Mouse (Mus musculus) C3H10T1/2 (cell line): ENCODE data around the gene Ogdhl. TPM values are rescaled to one million over a fixed set of nuclear protein-coding genes. Genes with fewer than 3 reads are reported as not detected.

Experiments used
- polyA plus RNA-seq, 2 experiments: library from polyadenylated mRNA; unstranded; fragments of >200 nt; fragmentation: generic; extraction: Trizol; gene quantifications; one replicate each; pipeline ENCODE4 v1.2.1; 2012; ENCODE audit warnings: missing spikeins in 2 of 2

Ogdhl gene
- polyA plus RNA-seq: 1 to 10 TPM in 1 of 2 experiments, under 1 TPM in 1; 0.87 to 2.1 TPM

DNA sequence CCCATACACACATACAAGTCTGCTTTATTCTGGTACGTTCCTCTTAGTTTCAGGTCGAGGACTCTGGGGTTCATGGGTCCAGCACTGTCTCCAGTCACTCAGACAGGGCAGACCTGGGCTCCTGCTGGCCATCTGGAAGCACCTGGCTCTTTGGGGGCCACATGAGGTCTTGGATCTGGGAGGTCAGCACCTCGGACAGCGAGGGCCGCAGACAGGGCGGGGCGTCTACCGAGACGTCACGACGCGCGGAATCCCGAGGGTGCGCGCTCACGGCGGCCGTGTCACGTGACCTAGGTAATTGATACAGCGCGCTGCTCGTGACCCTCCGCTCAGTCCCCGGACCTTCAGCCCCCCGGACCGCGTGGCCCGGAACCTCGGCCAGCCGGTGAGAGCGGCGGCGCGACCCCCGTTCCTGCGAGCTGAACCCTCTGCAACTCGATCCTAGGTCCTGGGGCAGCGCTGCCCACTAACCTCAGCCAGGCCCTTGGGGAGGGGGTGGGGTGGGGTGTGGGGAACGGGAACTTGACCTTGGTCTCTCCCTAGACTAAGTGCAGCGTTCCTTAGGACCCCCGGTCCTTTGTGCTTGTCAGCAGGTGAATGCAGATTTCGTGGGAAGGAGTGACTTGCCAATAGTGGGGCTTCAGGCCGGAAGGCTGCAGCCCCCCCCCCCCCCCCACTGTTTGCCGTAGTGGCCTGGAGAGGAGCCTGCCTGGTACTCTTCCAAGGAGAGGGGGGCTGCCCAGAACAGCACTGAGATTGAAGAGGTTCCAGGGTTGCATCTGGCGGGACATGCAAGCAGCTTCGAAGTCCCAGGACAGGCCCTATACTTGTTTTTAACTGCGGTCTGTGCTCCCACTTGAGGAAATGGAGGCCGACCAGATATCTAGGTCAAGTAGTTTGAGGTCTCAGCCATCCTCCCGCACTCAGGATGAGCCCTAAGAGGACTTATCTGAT, at the start of gene Ogdhl:
Gene Ogdhl, plus strand, starts transcription at position 288 of the 954 bp plus-strand sequence.

DNA sequence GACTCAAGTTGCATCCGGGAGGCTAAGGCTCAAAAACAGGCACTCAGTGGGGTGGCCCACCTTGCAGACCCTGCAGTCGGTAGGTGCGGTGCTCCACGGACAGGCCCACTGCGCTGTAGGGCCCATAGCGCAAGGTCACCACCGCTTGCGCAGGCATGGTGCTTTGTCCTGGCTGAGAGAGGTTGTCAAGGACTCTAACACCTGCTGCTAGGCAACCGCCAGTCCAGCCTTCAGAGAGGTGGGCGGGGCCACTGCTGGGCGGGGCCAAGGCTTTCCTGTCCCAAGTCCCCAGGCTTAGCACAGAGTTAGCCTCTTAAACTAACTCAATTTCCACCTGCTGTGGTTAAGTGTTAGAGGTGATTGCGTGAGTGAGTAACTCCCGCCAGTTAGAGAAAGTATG, 66.4 kb downstream of the Ogdhl start, which contains the start of gene 1700024G13Rik:
Gene 1700024G13Rik, minus strand, starts transcription at position 196 of the 400 bp plus-strand sequence.

Other genes starting within 250 kb of the Ogdhl start
- 1 to 10 TPM; 3.1 to 7.6 TPM for gene Oxnad1, start 236.6 kb upstream of the Ogdhl start, polyA plus RNA-seq
- 100 to 1,000 TPM in 1 of 2 experiments, 10 to 100 TPM in 1; 48.8 to 133 TPM for gene Dph3, start 236.3 kb upstream of the Ogdhl start, polyA plus RNA-seq
- gene Msmb, start 180.0 kb upstream of the Ogdhl start, polyA plus RNA-seq: not detected
- gene Ncoa4, start 162.2 kb upstream of the Ogdhl start, polyA plus RNA-seq: 10 to 100 TPM in 1 of 2 experiments, 1 to 10 TPM in 1; 1.3 to 13.6 TPM
- 10 to 100 TPM; 84.1 to 95.4 TPM for gene Timm23, start 120.1 kb upstream of the Ogdhl start, polyA plus RNA-seq
- 1 to 10 TPM in 1 of 2 experiments, under 1 TPM in 1; 0.34 to 6.4 TPM for gene Parg, start 120.1 kb upstream of the Ogdhl start, polyA plus RNA-seq
- not detected for gene 1700024G13Rik, start 66.4 kb downstream of the Ogdhl start, polyA plus RNA-seq
- not detected for gene Slc18a3, start 142.8 kb downstream of the Ogdhl start, polyA plus RNA-seq
- not detected for gene Chat, start 144.0 kb downstream of the Ogdhl start, polyA plus RNA-seq
- 1 to 10 TPM in 1 of 2 experiments, under 1 TPM in 1; 0.06 to 1.1 TPM for gene Ercc6, start 191.5 kb downstream of the Ogdhl start, polyA plus RNA-seq